ENCODE assay signal across 9 mouse cellular contexts in genomic region chrX:98989574-98989973, GRCm38 (mm10). TPM values are rescaled to one million over a fixed set of nuclear protein-coding genes. Genes with fewer than 3 reads are reported as not detected.
A peak's percentile ranks its signal among the peaks of the same experiment; 100 is the strongest.
DNase-seq lines count a peak whose midpoint lies in the region; ATAC-seq and TF ChIP-seq lines count a peak whose summit lies in the region.
"Had no signal": no experiment of that assay in that cellular context is flagged by ENCODE, and none has a peak within 500 bp of the region (broad histone marks: within the 10 kb centered on the region; RNA-seq: fewer than 3 reads in every experiment).

No protein-coding gene starts in this region.

- no peak overlapping the region for H3K4me2 ChIP-seq in hindbrain, embryonic 12.5 days (replicated peaks)
- no peak overlapping the region for H3K4me2 ChIP-seq in forebrain, embryonic 11.5 days (ENCODE audit: low read depth, low read length, severe bottlenecking)
- no peak overlapping the region for H3K4me2 ChIP-seq in hindbrain, postnatal 0 days (ENCODE audit: low read depth, low read length)
- no peak overlapping the region for H3K4me2 ChIP-seq in midbrain, embryonic 14.5 days (ENCODE audit: low read length)
- H3K4me2 ChIP-seq: midbrain, embryonic 12.5 days had no signal

- H3K36me3 ChIP-seq in hindbrain, embryonic 10.5 days = no peaks in the 10 kb centered on the region
- no peaks in the 10 kb centered on the region for H3K36me3 ChIP-seq in hindbrain, embryonic 12.5 days
- no peaks in the 10 kb centered on the region for H3K36me3 ChIP-seq in forebrain, embryonic 11.5 days (ENCODE audit: control insufficient read depth, insufficient read depth, low read length)
- H3K36me3 ChIP-seq in hindbrain, postnatal 0 days (ENCODE audit: insufficient read depth, low read length) = no peaks in the 10 kb centered on the region
- no peaks in the 10 kb centered on the region for H3K36me3 ChIP-seq in midbrain, embryonic 14.5 days (ENCODE audit: control insufficient read depth, insufficient read depth, low read length)
- H3K36me3 ChIP-seq: midbrain, embryonic 12.5 days had no signal

- no peak overlapping the region for H3K4me3 ChIP-seq in hindbrain, embryonic 10.5 days
- no peak overlapping the region for H3K4me3 ChIP-seq in hindbrain, embryonic 12.5 days
- H3K4me3 ChIP-seq in forebrain, embryonic 11.5 days (ENCODE audit: low read depth, low read length) = no peak overlapping the region
- no peak overlapping the region for H3K4me3 ChIP-seq in hindbrain, postnatal 0 days (ENCODE audit: low read length)
- H3K4me3 ChIP-seq in midbrain, embryonic 14.5 days (replicated peaks; ENCODE audit: low read depth, low read length) = no peak overlapping the region
- H3K4me3 ChIP-seq: midbrain, embryonic 12.5 days had no signal

- H3K27ac ChIP-seq in hindbrain, embryonic 10.5 days = no peak overlapping the region
- no peak overlapping the region for H3K27ac ChIP-seq in hindbrain, embryonic 12.5 days
- H3K27ac ChIP-seq in forebrain, embryonic 11.5 days (ENCODE audit: low read depth, low read length) = no peak overlapping the region
- no peak overlapping the region for H3K27ac ChIP-seq in hindbrain, postnatal 0 days
- H3K27ac ChIP-seq in midbrain, embryonic 14.5 days (replicated peaks; ENCODE audit: low read depth, low read length) = no peak overlapping the region
- H3K27ac ChIP-seq: midbrain, embryonic 12.5 days had no signal

- DNase-seq in hindbrain, embryonic 10.5 days (ENCODE audit: low spot score) = peak; percentile 37
- DNase-seq in adrenal gland, adult 18-20 months (ENCODE audit: low spot score in 2 of 2) = peak; percentile 54 to 63
- DNase-seq in forebrain, embryonic 11.5 days (ENCODE audit: low spot score) = peak; percentile 74
- DNase-seq in hindbrain, postnatal 0 days (ENCODE audit: low spot score) = peak; percentile 45
- peak; percentile 28 to 51 for DNase-seq in left cerebral cortex, postnatal 14 days (ENCODE audit: low spot score in 2 of 2)
- peak; percentile 61 for DNase-seq in midbrain, embryonic 14.5 days
- DNase-seq in thymus, postnatal 25 days = peak; percentile 27

- no peak overlapping the region for H3K9ac ChIP-seq in hindbrain, embryonic 12.5 days
- H3K9ac ChIP-seq in forebrain, embryonic 11.5 days (ENCODE audit: low read length) = no peak overlapping the region
- H3K9ac ChIP-seq in hindbrain, postnatal 0 days (replicated peaks; ENCODE audit: low read length) = no peak overlapping the region
- no peak overlapping the region for H3K9ac ChIP-seq in midbrain, embryonic 14.5 days (replicated peaks; ENCODE audit: low read length)
- H3K9ac ChIP-seq: midbrain, embryonic 12.5 days had no signal

- H3K27me3 ChIP-seq in hindbrain, embryonic 10.5 days (ENCODE audit: insufficient read depth, poor library complexity, severe bottlenecking) = peaks cover 4% of the 10 kb centered on the region; the same call in 1 of the 2 replicates
- H3K27me3 ChIP-seq in hindbrain, embryonic 12.5 days = peaks cover 5% of the 10 kb centered on the region; the same call in 1 of the 2 replicates
- H3K27me3 ChIP-seq in forebrain, embryonic 11.5 days (ENCODE audit: control insufficient read depth, insufficient read depth, low read length) = no peaks in the 10 kb centered on the region; the same call in 1 of the 2 replicates
- H3K27me3 ChIP-seq in hindbrain, postnatal 0 days (ENCODE audit: insufficient read depth, low read length) = no peaks in the 10 kb centered on the region; the same call in 1 of the 2 replicates
- no peaks in the 10 kb centered on the region for H3K27me3 ChIP-seq in midbrain, embryonic 14.5 days (ENCODE audit: control insufficient read depth, insufficient read depth, low read length)

- no peaks in the 10 kb centered on the region for H3K9me3 ChIP-seq in hindbrain, embryonic 10.5 days
- no peaks in the 10 kb centered on the region for H3K9me3 ChIP-seq in hindbrain, embryonic 12.5 days (replicated peaks)
- H3K9me3 ChIP-seq in forebrain, embryonic 11.5 days (ENCODE audit: control insufficient read depth, low read length) = no peaks in the 10 kb centered on the region
- no peaks in the 10 kb centered on the region for H3K9me3 ChIP-seq in hindbrain, postnatal 0 days (ENCODE audit: low read length)
- H3K9me3 ChIP-seq in midbrain, embryonic 14.5 days (ENCODE audit: control insufficient read depth, low read length) = no peaks in the 10 kb centered on the region
- H3K9me3 ChIP-seq: midbrain, embryonic 12.5 days had no signal

- no peak for ATAC-seq in hindbrain, embryonic 12.5 days (ENCODE audit: low FRiP score)
- no peak; the same call in 1 of the 2 replicates for ATAC-seq in forebrain, embryonic 11.5 days (replicated peaks; ENCODE audit: low FRiP score)
- ATAC-seq in hindbrain, postnatal 0 days = 0 out of 2 replicates have a peak, but pooled peaks have one; percentile 40
- ATAC-seq in midbrain, embryonic 14.5 days (ENCODE audit: low FRiP score, low TSS enrichment) = no peak

- 40% methylated on average over 6 of the region's 6 CpGs for WGBS in hindbrain, embryonic 10.5 days
- WGBS in hindbrain, embryonic 12.5 days = 47% methylated on average over 6 of the region's 6 CpGs
- WGBS in forebrain, embryonic 11.5 days = 31% methylated on average over 6 of the region's 6 CpGs
- 46% methylated on average over 6 of the region's 6 CpGs for WGBS in hindbrain, postnatal 0 days
- WGBS in midbrain, embryonic 14.5 days = 41% methylated on average over 6 of the region's 6 CpGs

- no peaks in the 10 kb centered on the region for H3K4me1 ChIP-seq in hindbrain, embryonic 10.5 days (replicated peaks)
- H3K4me1 ChIP-seq in hindbrain, embryonic 12.5 days = no peaks in the 10 kb centered on the region
- no peaks in the 10 kb centered on the region for H3K4me1 ChIP-seq in forebrain, embryonic 11.5 days (replicated peaks; ENCODE audit: control insufficient read depth, insufficient read depth, low read length)
- H3K4me1 ChIP-seq in hindbrain, postnatal 0 days (ENCODE audit: insufficient read depth, low read length) = no peaks in the 10 kb centered on the region
- no peaks in the 10 kb centered on the region for H3K4me1 ChIP-seq in midbrain, embryonic 14.5 days (ENCODE audit: control insufficient read depth, insufficient read depth, low read length)
- H3K4me1 ChIP-seq: midbrain, embryonic 12.5 days had no signal

- peak; percentile 76 for TF ChIP-seq CTCF in hindbrain, postnatal 0 days (IDR thresholded peaks at IDR 0.05; ENCODE audit: low read depth)

- intact Hi-C loops in left cerebral cortex, postnatal 14 days (cut with DNase I) = loop anchor here (1.0 to 10.0 kb wide), 2 partner anchors 70 to 115 kb away; no protein-coding TSS in a partner anchor

RNA-seq across cellular contexts. Expression of gene Stard8, which starts 13.5 kb away (rescaled TPM):
- 15.9 and 17.5 TPM in 2 replicates for polyA plus RNA-seq in hindbrain, embryonic 10.5 days (2016; fragmentation: Nextera tagmentation; extraction: Ambion mirVana)
- 21.0 and 22.1 TPM in 2 replicates for polyA plus RNA-seq in hindbrain, embryonic 12.5 days (2016; fragmentation: Nextera tagmentation; extraction: Ambion mirVana)
- 10 to 100 TPM; 26.4 to 28.4 TPM for total RNA-seq in adrenal gland, adult 18-20 months (2021)
- 8.9 and 9.4 TPM in 2 replicates for polyA plus RNA-seq in forebrain, embryonic 11.5 days (2014; fragmentation: Nextera tagmentation; extraction: Ambion mirVana)
- total RNA-seq in hindbrain, postnatal 0 days (2014; rRNA removed) = 8.2 and 13.0 TPM in 2 replicates
- 4.2 and 4.6 TPM in 2 replicates for polyA plus RNA-seq in hindbrain, postnatal 0 days (2015; fragmentation: Nextera tagmentation; extraction: Ambion mirVana)
- total RNA-seq in left cerebral cortex, postnatal 14 days (2021) = 10 to 100 TPM; 21.8 to 36.0 TPM
- polyA plus RNA-seq in midbrain, embryonic 14.5 days (2014; fragmentation: Nextera tagmentation; extraction: Ambion mirVana) = 1.5 and 4.8 TPM in 2 replicates

RNA-seq across cellular contexts. Expression of gene Yipf6, which starts 53.5 kb away (rescaled TPM):
- 15.6 and 20.0 TPM in 2 replicates for polyA plus RNA-seq in hindbrain, embryonic 10.5 days (2016; fragmentation: Nextera tagmentation; extraction: Ambion mirVana)
- 21.1 and 23.0 TPM in 2 replicates for polyA plus RNA-seq in hindbrain, embryonic 12.5 days (2016; fragmentation: Nextera tagmentation; extraction: Ambion mirVana)
- total RNA-seq in adrenal gland, adult 18-20 months (2021) = 10 to 100 TPM; 48.2 to 57.6 TPM
- 23.1 and 24.2 TPM in 2 replicates for polyA plus RNA-seq in forebrain, embryonic 11.5 days (2014; fragmentation: Nextera tagmentation; extraction: Ambion mirVana)
- 26.3 and 30.0 TPM in 2 replicates for total RNA-seq in hindbrain, postnatal 0 days (2014; rRNA removed)
- 15.5 and 17.0 TPM in 2 replicates for polyA plus RNA-seq in hindbrain, postnatal 0 days (2015; fragmentation: Nextera tagmentation; extraction: Ambion mirVana)
- total RNA-seq in left cerebral cortex, postnatal 14 days (2021) = 10 to 100 TPM; 33.2 to 37.6 TPM
- polyA plus RNA-seq in midbrain, embryonic 14.5 days (2014; fragmentation: Nextera tagmentation; extraction: Ambion mirVana) = 14.5 and 21.4 TPM in 2 replicates
